Mouse (Mus musculus): ENCODE results near the gene Olfr263. TPM values are rescaled to one million over a fixed set of nuclear protein-coding genes. Genes with fewer than 3 reads are reported as not detected.

Gene Olfr263
- polyA plus RNA-seq, 1 experiment from 2014 or later: not detected

DNA sequence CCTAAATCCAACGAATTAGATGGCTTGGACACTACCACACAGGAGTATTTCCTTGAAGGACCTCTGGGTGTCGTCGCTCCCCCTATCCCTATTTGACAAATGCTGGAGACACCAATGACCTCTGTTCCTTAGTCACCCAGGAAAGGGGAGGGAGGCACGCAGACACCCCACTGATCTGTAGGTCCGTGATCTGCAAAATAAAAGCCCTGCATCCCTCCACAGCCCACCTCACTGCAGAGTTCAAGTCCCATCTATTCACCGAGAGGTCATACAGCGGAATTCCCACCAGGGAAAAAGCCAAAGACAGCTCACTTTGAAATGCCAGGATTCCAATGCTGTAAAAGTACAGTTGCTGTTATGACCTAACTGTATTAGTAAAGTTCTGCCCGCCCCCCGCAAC lies 28.6 kb downstream of the Olfr263 start:
- Histone ChIP-seq H3K9me3 (ENCODE audit: control insufficient read depth, low read length) (no peaks in the 10 kb centered on the region), H3K4me2 (ENCODE audit: low read depth, low read length) (peak overlapping the region; percentile 94), H3K27me3 (ENCODE audit: control insufficient read depth, insufficient read depth, low read length) (no peaks in the 10 kb centered on the region), H3K36me3 (ENCODE audit: control insufficient read depth, insufficient read depth, low read length) (no peaks in the 10 kb centered on the region), H3K27ac (ENCODE audit: low read depth, low read length) (no peak overlapping the region), H3K4me1 (ENCODE audit: control insufficient read depth, insufficient read depth, low read length) (0 out of 2 replicates have a peak, but pooled peaks cover 4% of the 10 kb centered on the region), H3K4me3 (ENCODE audit: low read depth, low read length) (no peak overlapping the region), H3K9ac (replicated peaks; ENCODE audit: low read depth, low read length) (no peak overlapping the region)
- WGBS: 4% methylated on average over 9 of the region's 9 CpGs
- no peak for ATAC-seq (ENCODE audit: low read depth)

- Histone ChIP-seq H3K27me3 (ENCODE audit: control insufficient read depth, insufficient read depth, low read length) (no peaks in the 10 kb centered on the region), H3K36me3 (ENCODE audit: control insufficient read depth, insufficient read depth, low read length) (no peaks in the 10 kb centered on the region), H3K4me2 (ENCODE audit: low read depth, low read length) (peak overlapping the region; percentile 94), H3K9ac (replicated peaks; ENCODE audit: low read depth, low read length) (peak overlapping the region; percentile 47; the same call in 1 of the 2 replicates), H3K4me1 (ENCODE audit: control insufficient read depth, insufficient read depth, low read length) (0 out of 2 replicates have a peak, but pooled peaks cover 4% of the 10 kb centered on the region), H3K9me3 (ENCODE audit: control insufficient read depth, low read length) (no peaks in the 10 kb centered on the region), H3K4me3 (ENCODE audit: low read depth, low read length) (peak overlapping the region; percentile 65), H3K27ac (ENCODE audit: low read depth, low read length) (no peak overlapping the region)
- under 1% methylated on average over 19 of the region's 19 CpGs for WGBS
- peak; percentile 32; the same call in 1 of the 2 replicates for ATAC-seq (ENCODE audit: low read depth)
These were observed 29.5 kb downstream of the Olfr263 start for GRCm38 (mm10) chr13:21158785-21159474.

- H3K4me1 ChIP-seq (ENCODE audit: control insufficient read depth, insufficient read depth, low read length): 0 out of 2 replicates have a peak, but pooled peaks cover 4% of the 10 kb centered on the region
- H3K4me3 ChIP-seq (ENCODE audit: low read depth, low read length): peak overlapping the region; percentile 65
- no peaks in the 10 kb centered on the region for H3K36me3 ChIP-seq (ENCODE audit: control insufficient read depth, insufficient read depth, low read length)
- peak overlapping the region; percentile 94 for H3K4me2 ChIP-seq (ENCODE audit: low read depth, low read length)
- no peaks in the 10 kb centered on the region for H3K27me3 ChIP-seq (ENCODE audit: control insufficient read depth, insufficient read depth, low read length)
- H3K9me3 ChIP-seq (ENCODE audit: control insufficient read depth, low read length): no peaks in the 10 kb centered on the region
- peak overlapping the region; percentile 47 for H3K9ac ChIP-seq (replicated peaks; ENCODE audit: low read depth, low read length)
- WGBS: 0% methylated on average over 15 of the region's 15 CpGs
- ATAC-seq (ENCODE audit: low read depth): no peak
- no peak overlapping the region for H3K27ac ChIP-seq (ENCODE audit: low read depth, low read length)
These were observed 30.0 kb downstream of the Olfr263 start for GRCm38 (mm10) chr13:21159475-21159819.

DNA sequence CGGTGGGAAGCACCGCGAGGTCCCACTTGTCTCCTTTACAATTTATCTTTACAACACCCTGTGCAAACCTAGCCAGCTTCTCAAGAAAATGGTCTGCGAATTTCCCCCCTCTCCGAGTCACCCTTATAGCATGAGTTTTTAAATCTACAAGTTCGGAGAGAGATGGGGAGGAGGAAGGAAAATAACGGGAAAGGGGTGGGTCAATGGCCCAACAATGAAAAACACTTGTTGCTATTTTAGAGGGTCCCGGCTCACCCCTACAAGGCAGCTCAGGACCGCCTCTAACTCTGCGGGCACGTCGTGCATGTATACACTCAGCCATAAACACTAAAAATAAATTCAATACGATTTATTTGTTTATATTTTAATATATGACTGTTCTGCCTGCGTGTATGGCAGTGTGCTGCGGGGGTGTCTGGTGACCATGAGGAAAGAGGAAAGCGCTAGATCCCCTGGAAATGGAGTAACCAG lies 30.6 kb downstream of the Olfr263 start:
- Histone ChIP-seq H3K4me3 (ENCODE audit: low read depth, low read length) (peak overlapping the region; percentile 65), H3K27me3 (ENCODE audit: control insufficient read depth, insufficient read depth, low read length) (no peaks in the 10 kb centered on the region), H3K36me3 (ENCODE audit: control insufficient read depth, insufficient read depth, low read length) (no peaks in the 10 kb centered on the region), H3K27ac (ENCODE audit: low read depth, low read length) (no peak overlapping the region), H3K9me3 (ENCODE audit: control insufficient read depth, low read length) (no peaks in the 10 kb centered on the region), H3K4me1 (ENCODE audit: control insufficient read depth, insufficient read depth, low read length) (0 out of 2 replicates have a peak, but pooled peaks cover 4% of the 10 kb centered on the region), H3K9ac (replicated peaks; ENCODE audit: low read depth, low read length) (no peak overlapping the region; the same call in 1 of the 2 replicates), H3K4me2 (ENCODE audit: low read depth, low read length) (peak overlapping the region; percentile 94)
- WGBS: 1% methylated on average over 16 of the region's 16 CpGs
- ATAC-seq (ENCODE audit: low read depth): peak; percentile 60

GRCm38 (mm10) chr13:21160657-21161590 lies 31.5 kb downstream of the Olfr263 start:
- H3K4me3 ChIP-seq (ENCODE audit: low read depth, low read length): peak overlapping the region; percentile 65
- no peak overlapping the region; the same call in 1 of the 2 replicates for H3K9ac ChIP-seq (replicated peaks; ENCODE audit: low read depth, low read length)
- no peak overlapping the region for H3K27ac ChIP-seq (ENCODE audit: low read depth, low read length)
- H3K4me1 ChIP-seq (ENCODE audit: control insufficient read depth, insufficient read depth, low read length): 0 out of 2 replicates have a peak, but pooled peaks cover 4% of the 10 kb centered on the region
- peak; percentile 91 for ATAC-seq (ENCODE audit: low read depth)
- H3K4me2 ChIP-seq (ENCODE audit: low read depth, low read length): peak overlapping the region; percentile 94
- under 1% methylated on average over 32 of the region's 32 CpGs for WGBS
- H3K9me3 ChIP-seq (ENCODE audit: control insufficient read depth, low read length): no peaks in the 10 kb centered on the region
- no peaks in the 10 kb centered on the region for H3K36me3 ChIP-seq (ENCODE audit: control insufficient read depth, insufficient read depth, low read length)
- no peaks in the 10 kb centered on the region for H3K27me3 ChIP-seq (ENCODE audit: control insufficient read depth, insufficient read depth, low read length)

- Histone ChIP-seq H3K27me3 (ENCODE audit: control insufficient read depth, insufficient read depth, low read length) (no peaks in the 10 kb centered on the region), H3K27ac (ENCODE audit: low read depth, low read length) (no peak overlapping the region), H3K4me1 (ENCODE audit: control insufficient read depth, insufficient read depth, low read length) (0 out of 2 replicates have a peak, but pooled peaks cover 4% of the 10 kb centered on the region), H3K4me2 (ENCODE audit: low read depth, low read length) (peak overlapping the region; percentile 94), H3K36me3 (ENCODE audit: control insufficient read depth, insufficient read depth, low read length) (no peaks in the 10 kb centered on the region), H3K4me3 (ENCODE audit: low read depth, low read length) (peak overlapping the region; percentile 65), H3K9me3 (ENCODE audit: control insufficient read depth, low read length) (no peaks in the 10 kb centered on the region), H3K9ac (replicated peaks; ENCODE audit: low read depth, low read length) (no peak overlapping the region)
- 31% methylated on average over 2 of the region's 2 CpGs for WGBS
- ATAC-seq (ENCODE audit: low read depth): peak; percentile 28; the same call in 1 of the 2 replicates
These were observed 32.2 kb downstream of the Olfr263 start for GRCm38 (mm10) chr13:21161591-21161990.

DNA sequence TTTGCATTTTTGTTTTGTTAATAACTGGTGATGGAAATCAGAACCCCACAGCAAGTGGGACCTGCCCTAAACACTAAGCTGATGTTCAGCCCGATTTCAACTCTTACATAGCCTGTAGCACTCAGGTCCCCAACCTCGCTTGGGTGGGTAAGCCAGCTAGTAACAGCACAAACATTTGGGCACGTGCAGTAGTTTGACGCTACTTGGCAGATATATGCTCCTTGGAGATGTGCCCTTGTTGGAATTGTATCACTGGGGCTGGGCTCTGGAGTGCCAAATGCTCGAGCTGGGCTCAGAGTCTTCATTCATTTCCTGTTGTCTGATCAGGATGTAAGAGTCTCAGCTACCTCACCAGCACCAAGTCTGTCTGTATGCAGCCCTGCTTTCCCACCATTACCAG lies 33.2 kb downstream of the Olfr263 start:
- Histone ChIP-seq H3K27ac (ENCODE audit: low read depth, low read length) (no peak overlapping the region), H3K4me1 (ENCODE audit: control insufficient read depth, insufficient read depth, low read length) (0 out of 2 replicates have a peak, but pooled peaks cover 4% of the 10 kb centered on the region), H3K27me3 (ENCODE audit: control insufficient read depth, insufficient read depth, low read length) (no peaks in the 10 kb centered on the region), H3K36me3 (ENCODE audit: control insufficient read depth, insufficient read depth, low read length) (no peaks in the 10 kb centered on the region), H3K9ac (replicated peaks; ENCODE audit: low read depth, low read length) (no peak overlapping the region), H3K4me3 (ENCODE audit: low read depth, low read length) (no peak overlapping the region), H3K4me2 (ENCODE audit: low read depth, low read length) (no peak overlapping the region), H3K9me3 (ENCODE audit: control insufficient read depth, low read length) (no peaks in the 10 kb centered on the region)
- 51% methylated on average over 5 of the region's 5 CpGs for WGBS
- ATAC-seq (ENCODE audit: low read depth): no peak

DNA sequence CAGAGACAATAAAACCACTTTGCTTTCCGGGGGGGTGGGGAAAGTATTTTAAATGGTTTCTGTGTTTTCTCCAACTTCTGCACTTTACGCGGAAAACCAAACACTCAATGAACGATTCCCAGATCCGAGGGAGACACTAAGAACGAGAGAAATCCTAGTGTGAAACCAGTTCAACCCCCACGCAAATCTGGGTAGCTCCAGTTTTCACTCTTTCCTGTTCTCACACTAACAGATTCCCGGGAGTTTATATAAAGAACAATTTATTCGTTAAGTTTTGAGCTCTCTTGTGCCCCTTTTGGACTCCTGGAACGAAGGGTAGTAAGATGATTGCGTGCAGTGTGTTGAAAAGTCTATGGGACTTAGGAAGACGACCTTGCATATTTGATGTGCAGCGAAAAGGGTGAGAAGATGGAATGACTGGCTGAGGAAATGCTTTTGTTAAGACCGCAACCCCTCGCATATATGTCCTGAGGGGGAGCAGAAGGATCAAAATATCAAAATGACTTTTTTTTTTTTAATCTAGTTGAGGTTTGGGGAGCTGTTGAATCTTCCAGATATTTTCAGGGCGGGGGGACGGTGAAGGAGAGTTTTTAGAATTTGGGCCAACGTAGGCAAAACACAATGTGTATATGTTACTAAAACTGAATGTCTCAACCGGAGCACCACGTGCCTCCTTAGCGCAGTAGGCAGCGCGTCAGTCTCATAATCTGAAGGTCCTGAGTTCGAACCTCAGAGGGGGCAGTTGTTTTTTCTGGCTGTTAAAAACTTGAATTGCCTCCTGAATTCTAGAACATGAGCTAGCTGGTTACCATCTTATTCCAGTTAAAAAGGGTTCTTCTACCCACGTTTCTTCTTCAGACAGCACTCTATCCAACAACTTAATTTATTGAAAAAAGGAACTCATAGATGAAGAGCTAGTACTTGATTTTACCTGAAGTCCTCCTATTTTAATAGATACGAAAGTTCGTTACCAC lies 37.8 kb downstream of the Olfr263 start:
- H3K27ac ChIP-seq (ENCODE audit: low read depth, low read length): 0 out of 2 replicates have a peak overlapping the region, but pooled peaks have one; percentile 22
- peak; percentile 54 for ATAC-seq (ENCODE audit: low read depth)

More for the DNA sequence above, 37.8 kb downstream of the Olfr263 start:
- Histone ChIP-seq H3K4me2 (ENCODE audit: low read depth, low read length) (peak overlapping the region; percentile 95), H3K27me3 (ENCODE audit: control insufficient read depth, insufficient read depth, low read length) (no peaks in the 10 kb centered on the region), H3K36me3 (ENCODE audit: control insufficient read depth, insufficient read depth, low read length) (no peaks in the 10 kb centered on the region), H3K4me3 (ENCODE audit: low read depth, low read length) (peak overlapping the region; percentile 54), H3K4me1 (ENCODE audit: control insufficient read depth, insufficient read depth, low read length) (peaks cover 7% of the 10 kb centered on the region; the same call in 1 of the 2 replicates), H3K9me3 (ENCODE audit: control insufficient read depth, low read length) (no peaks in the 10 kb centered on the region), H3K9ac (replicated peaks; ENCODE audit: low read depth, low read length) (no peak overlapping the region; the same call in 1 of the 2 replicates)
- under 1% methylated on average over 27 of the region's 27 CpGs for WGBS

Data from neural tube, embryonic 14.5 days (tissue).